Mouse (Mus musculus): ENCODE measurements around the gene Ret.

DNA sequence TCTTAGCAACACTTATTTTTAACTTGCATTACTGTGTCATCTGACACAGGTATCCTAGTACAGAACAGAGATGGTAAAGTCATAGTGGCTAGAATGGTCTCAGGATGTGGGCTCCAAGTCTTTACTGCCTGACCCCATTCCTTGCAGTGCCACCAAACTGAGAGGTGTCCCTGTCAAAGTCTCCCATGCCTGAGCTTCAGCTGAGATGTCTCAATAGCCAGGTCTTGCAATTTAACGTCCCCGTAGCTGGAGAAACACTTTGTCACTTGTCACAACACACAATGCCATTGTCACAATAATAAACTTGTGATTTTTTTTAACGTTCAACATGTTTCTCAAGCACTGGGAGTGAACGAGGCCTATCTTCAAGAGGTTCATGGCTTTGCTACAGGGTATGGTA is 47.4 kb downstream of the Ret start:
- TF ChIP-seq TAL1 (IDR thresholded peaks at IDR 0.05; ENCODE audit: low read length) (no peak), GATA1 (IDR thresholded peaks at IDR 0.05; ENCODE audit: low read length) (no peak)
